Mouse (Mus musculus) myocyte (in vitro differentiated cells): ENCODE data around the gene Papss2. TPM values are rescaled to one million over a fixed set of nuclear protein-coding genes. Genes with fewer than 3 reads are reported as not detected.

ENCODE experiments used
- H3K27me3 ChIP-seq: one replicate; pipeline ENCODE4 v1.6.1; 2011; ENCODE audit not compliant: control insufficient read depth, insufficient read depth, insufficient read length
- H3K36me3 ChIP-seq: one replicate; pipeline ENCODE4 v1.6.1; 2011; ENCODE audit not compliant: control insufficient read depth, insufficient read depth
- H3K4me2 ChIP-seq: one replicate; pipeline ENCODE4 v1.6.1; 2011; ENCODE audit warnings: low read depth, control low read depth
- H3K4me3 ChIP-seq: one replicate; pipeline ENCODE4 v1.5.1; 2011; ENCODE audit warnings: mild to moderate bottlenecking, control low read depth, moderate library complexity
- H3K79me2 ChIP-seq: one replicate; pipeline ENCODE4 v1.6.1; 2011; ENCODE audit not compliant: control insufficient read depth, insufficient read depth
- H3ac ChIP-seq: one replicate; pipeline ENCODE4 v1.6.1; 2011; ENCODE audit not compliant: control insufficient read depth, insufficient read length
- CEBPB ChIP-seq: IDR thresholded peaks from 2 replicates; pipeline ENCODE4 v1.6.1; 2011; ENCODE audit warnings: mild to moderate bottlenecking, moderate library complexity; ENCODE audit not compliant: poor library complexity, insufficient read depth, severe bottlenecking
- E2F4 ChIP-seq: IDR thresholded peaks from one replicate; pipeline ENCODE4 v1.6.1; 2011; ENCODE audit warnings: mild to moderate bottlenecking, control low read depth, moderate library complexity; ENCODE audit not compliant: insufficient read depth
- MAX ChIP-seq: IDR thresholded peaks from one replicate; pipeline ENCODE4 v1.6.1; 2011; ENCODE audit warnings: low read depth, mild to moderate bottlenecking, control low read depth
- MYOD1 ChIP-seq, 3 experiments: IDR thresholded peaks; one replicate each; pipeline ENCODE4 v1.6.1; 2011; ENCODE audit warnings: control low read depth in 2 of 3, low read depth in 2 of 3, mild to moderate bottlenecking in 2 of 3, moderate library complexity in 1 of 3; ENCODE audit not compliant: insufficient read length in 2 of 3, control insufficient read depth in 1 of 3
- MYOG ChIP-seq, 3 experiments: IDR thresholded peaks; one replicate each; pipeline ENCODE4 v1.6.1; 2011; ENCODE audit warnings: control low read depth in 2 of 3, low read depth in 2 of 3, mild to moderate bottlenecking in 2 of 3; ENCODE audit not compliant: insufficient read length in 2 of 3, control insufficient read depth in 1 of 3, insufficient read depth in 1 of 3
- POLR2A ChIP-seq: IDR thresholded peaks from one replicate; pipeline ENCODE4 v1.6.1; 2011; ENCODE audit warnings: low read depth, mild to moderate bottlenecking, control low read depth, moderate library complexity; ENCODE audit not compliant: insufficient read length
- POLR2AphosphoS2 ChIP-seq: IDR thresholded peaks from one replicate; pipeline ENCODE4 v1.6.1; 2011; ENCODE audit warnings: low read depth, control low read depth; ENCODE audit not compliant: insufficient read length
- REST ChIP-seq: IDR thresholded peaks from one replicate; pipeline ENCODE4 v1.6.1; 2011; ENCODE audit warnings: mild to moderate bottlenecking, control low read depth, moderate library complexity; ENCODE audit not compliant: insufficient read depth, insufficient read length
- SRF ChIP-seq: IDR thresholded peaks from one replicate; pipeline ENCODE4 v1.6.1; 2011; ENCODE audit warnings: low read depth; ENCODE audit not compliant: control insufficient read depth, insufficient read length
- TCF12 ChIP-seq: IDR thresholded peaks from one replicate; pipeline ENCODE4 v1.6.1; 2011; ENCODE audit warnings: mild to moderate bottlenecking, control low read depth; ENCODE audit not compliant: poor library complexity, insufficient read depth, severe bottlenecking
- TCF3 ChIP-seq: IDR thresholded peaks from one replicate; pipeline ENCODE4 v1.6.1; 2011; ENCODE audit warnings: low read depth, control low read depth; ENCODE audit not compliant: insufficient read length
- USF1 ChIP-seq: IDR thresholded peaks from one replicate; pipeline ENCODE4 v1.6.1; 2011; ENCODE audit warnings: low read depth, mild to moderate bottlenecking, control low read depth, moderate library complexity
- polyA plus RNA-seq: library from polyadenylated mRNA; unstranded; fragments of >200 nt; fragmentation: generic; extraction: Trizol; gene quantifications from one replicate; pipeline ENCODE4 v1.2.1, GENCODE M21; 2012; ENCODE audit warnings: missing spikeins

Gene Papss2
- polyA plus RNA-seq, 1 experiment, result 0.47 TPM

DNA sequence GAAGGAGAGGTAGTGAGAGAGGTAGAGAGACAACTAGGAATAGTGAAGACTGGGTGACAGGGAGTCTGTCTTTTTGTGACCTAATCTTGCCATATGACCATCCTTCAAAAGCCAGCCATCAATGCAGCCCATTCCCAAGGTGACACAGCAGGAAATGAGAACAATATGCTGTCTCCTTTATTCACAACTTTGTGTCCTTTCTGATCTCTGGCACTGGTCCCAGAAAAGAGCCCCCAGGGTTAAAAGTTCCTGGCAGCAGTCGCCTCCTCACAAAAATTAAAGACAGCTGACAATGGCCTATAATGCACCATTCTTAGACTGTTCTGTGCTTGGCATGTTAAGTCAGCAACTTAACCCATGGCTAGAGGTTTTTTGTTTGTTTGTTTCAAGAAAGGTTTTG lies 17.8 kb upstream of the Papss2 start:
- Histone ChIP-seq H3K36me3 (no peaks in the 10 kb centered on the region), H3ac (no peak overlapping the region), H3K27me3 (no peaks in the 10 kb centered on the region), H3K4me2 (no peak overlapping the region), H3K4me3 (no peak overlapping the region), H3K79me2 (no peaks in the 10 kb centered on the region)
- TF ChIP-seq TCF3 (no peak), SRF (no peak), MYOD1 (IDR thresholded peaks at IDR 0.05; ENCODE audit: control insufficient read depth in 1 of 3, insufficient read length in 2 of 3, low read depth in 2 of 3) (no peak), MYOG (IDR thresholded peaks at IDR 0.05; ENCODE audit: control insufficient read depth in 1 of 3, insufficient read depth in 1 of 3, insufficient read length in 2 of 3, low read depth in 2 of 3) (no peak), REST (no peak), MAX (no peak), CEBPB (no peak), E2F4 (no peak), USF1 (no peak), POLR2AphosphoS2 (no peak), TCF12 (no peak), POLR2A (no peak)

DNA sequence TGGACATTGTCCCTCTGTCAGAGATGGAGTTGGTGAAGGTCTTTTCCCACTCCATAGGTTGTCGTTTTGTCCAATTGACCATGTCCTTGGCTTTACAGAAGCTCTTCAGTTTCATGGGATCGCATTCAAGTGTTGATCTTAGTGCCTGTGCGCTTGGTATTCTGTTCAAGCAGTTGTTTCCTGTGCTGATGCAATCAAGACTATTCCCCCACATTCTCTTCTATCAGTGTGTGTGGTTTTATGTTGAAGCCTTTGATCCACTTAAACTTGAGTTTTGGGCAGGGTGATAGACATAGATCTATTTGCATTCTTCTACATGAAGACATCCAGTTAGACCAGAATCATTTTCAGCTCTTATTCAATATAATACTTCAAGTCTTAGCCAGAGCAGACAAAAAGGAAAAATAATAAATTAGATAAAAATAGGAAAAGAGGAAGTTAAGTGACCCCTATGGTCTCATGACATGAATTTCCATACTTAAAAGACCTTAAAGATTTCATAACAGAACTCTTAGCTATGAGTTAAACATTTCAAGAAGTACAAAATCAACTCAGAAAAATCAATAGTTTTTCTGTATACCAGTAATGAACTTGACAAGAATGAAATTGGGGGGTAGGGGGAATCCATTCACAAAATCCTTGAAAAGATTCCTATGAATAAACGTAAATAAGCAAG lies 12.4 kb upstream of the Papss2 start:
- Histone ChIP-seq H3K4me3 (no peak overlapping the region), H3ac (no peak overlapping the region), H3K36me3 (no peaks in the 10 kb centered on the region), H3K27me3 (no peaks in the 10 kb centered on the region), H3K79me2 (no peaks in the 10 kb centered on the region), H3K4me2 (no peak overlapping the region)
- TF ChIP-seq REST, result no peak

GRCm38 (mm10) chr19:32587727-32588126 lies 7.9 kb upstream of the Papss2 start:
- no peaks in the 10 kb centered on the region for H3K79me2 ChIP-seq
- no peaks in the 10 kb centered on the region for H3K36me3 ChIP-seq

DNA sequence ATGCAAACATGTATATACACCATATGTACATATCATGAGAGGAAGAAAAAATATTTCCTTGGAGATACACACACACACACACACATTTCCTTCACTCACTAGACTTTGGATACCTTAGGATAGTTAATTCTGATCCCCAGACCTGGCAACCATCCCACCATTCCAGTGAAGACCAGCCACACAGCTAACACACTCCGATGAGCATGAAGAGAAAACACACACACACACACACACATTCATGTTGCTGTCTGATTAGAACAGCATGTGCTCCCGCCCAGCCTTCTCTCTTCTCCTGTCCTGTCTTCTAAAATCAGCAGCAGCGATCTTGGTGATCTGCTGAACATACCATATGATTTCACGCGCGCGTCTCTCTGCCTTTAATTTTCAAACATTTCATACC lies 2.8 kb upstream of the Papss2 start:
- Histone ChIP-seq H3K4me2 (no peak overlapping the region), H3K4me3 (no peak overlapping the region), H3ac (no peak overlapping the region), H3K36me3 (no peaks in the 10 kb centered on the region), H3K79me2 (no peaks in the 10 kb centered on the region), H3K27me3 (peaks cover 15% of the 10 kb centered on the region)
- TF ChIP-seq CEBPB, result no peak
- no peak for TF ChIP-seq POLR2A
- no peak for TF ChIP-seq REST
- TF ChIP-seq POLR2AphosphoS2, result no peak
- TF ChIP-seq USF1, result no peak
- TF ChIP-seq TCF12, result no peak
- no peak for TF ChIP-seq MAX
- no peak for TF ChIP-seq SRF
- TF ChIP-seq E2F4, result no peak
- no peak for TF ChIP-seq TCF3
- no peak for TF ChIP-seq MYOD1 (IDR thresholded peaks at IDR 0.05; ENCODE audit: control insufficient read depth in 1 of 3, insufficient read length in 2 of 3, low read depth in 2 of 3)
- no peak for TF ChIP-seq MYOG (IDR thresholded peaks at IDR 0.05; ENCODE audit: control insufficient read depth in 1 of 3, insufficient read depth in 1 of 3, insufficient read length in 2 of 3, low read depth in 2 of 3)

More at GRCm38 (mm10) chr19:32587727-32588126, 7.9 kb upstream of the Papss2 start:
- H3K4me3 ChIP-seq, result no peak overlapping the region
- no peak overlapping the region for H3ac ChIP-seq
- no peaks in the 10 kb centered on the region for H3K27me3 ChIP-seq
- TF ChIP-seq MYOD1 (IDR thresholded peaks at IDR 0.05; ENCODE audit: control insufficient read depth in 1 of 3, insufficient read length in 2 of 3, low read depth in 2 of 3) (peak in 1 of 3 experiments; percentile 28), USF1 (no peak), MYOG (IDR thresholded peaks at IDR 0.05; ENCODE audit: control insufficient read depth in 1 of 3, insufficient read depth in 1 of 3, insufficient read length in 2 of 3, low read depth in 2 of 3) (peak in 1 of 3 experiments; percentile 48)
- no peak overlapping the region for H3K4me2 ChIP-seq

DNA sequence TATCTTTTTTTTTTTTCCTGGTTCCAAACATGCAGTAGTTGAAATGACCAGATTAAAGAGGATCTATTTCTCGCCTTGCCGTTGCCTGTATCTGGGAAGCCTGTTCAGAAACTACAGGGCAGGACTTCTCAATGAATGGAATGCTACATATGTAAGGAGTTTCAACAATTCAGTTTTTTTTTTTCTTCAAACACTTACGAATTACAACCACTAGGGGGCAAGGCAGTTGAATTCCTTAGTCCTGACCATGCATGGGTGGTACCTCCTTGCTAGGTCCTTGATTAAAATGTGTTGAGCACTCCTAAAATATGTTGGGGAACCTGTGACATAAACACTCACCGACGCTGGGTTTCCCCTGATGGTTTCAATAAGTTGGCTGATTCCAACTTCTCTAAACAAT lies 1.7 kb upstream of the Papss2 start:
- Histone ChIP-seq H3K79me2 (no peaks in the 10 kb centered on the region), H3K27me3 (peaks cover 15% of the 10 kb centered on the region), H3K36me3 (no peaks in the 10 kb centered on the region), H3K4me2 (no peak overlapping the region), H3K4me3 (no peak overlapping the region), H3ac (no peak overlapping the region)
- TF ChIP-seq POLR2A (no peak), SRF (no peak), USF1 (no peak), MAX (no peak), REST (no peak), POLR2AphosphoS2 (no peak), E2F4 (no peak), MYOD1 (IDR thresholded peaks at IDR 0.05; ENCODE audit: control insufficient read depth in 1 of 3, insufficient read length in 2 of 3, low read depth in 2 of 3) (no peak), MYOG (IDR thresholded peaks at IDR 0.05; ENCODE audit: control insufficient read depth in 1 of 3, insufficient read depth in 1 of 3, insufficient read length in 2 of 3, low read depth in 2 of 3) (no peak), CEBPB (no peak), TCF12 (no peak), TCF3 (no peak)
